Mouse (Mus musculus): ENCODE measurements around the gene Gm7954.
"Not testable (repeated sequence)": the region's sequence is repeated elsewhere in the genome, so short reads cannot be mapped to it uniquely, and the experiment has no call there.

DNA sequence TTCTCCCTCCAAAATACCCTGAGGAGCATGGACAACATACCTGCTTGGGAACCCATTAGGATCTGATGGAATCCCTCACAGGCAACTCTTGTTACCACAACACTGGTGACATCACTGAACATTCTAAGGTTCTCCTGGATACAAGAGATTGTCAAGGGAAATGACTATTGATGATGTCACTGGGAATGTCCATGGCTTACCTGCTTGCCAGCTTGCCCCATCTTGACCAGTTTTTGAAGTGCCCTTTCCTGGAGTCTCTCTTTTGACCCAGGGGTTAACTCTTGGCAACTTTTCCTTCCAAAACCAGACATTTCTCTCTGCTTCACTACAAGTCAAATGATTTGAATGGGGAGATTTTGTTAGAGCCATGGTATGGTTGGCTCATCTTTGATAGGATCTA is 36.1 kb upstream of the Gm7954 start, which contains the start of gene Gm3486:
- not testable (repeated sequence) for TF ChIP-seq CTCF (IDR thresholded peaks at IDR 0.05; ENCODE audit: low read depth, low read length); GATA2 (IDR thresholded peaks at IDR 0.05; ENCODE audit: borderline replicate concordance, low read depth, low read length)
